Mouse (Mus musculus) midbrain, embryonic 10.5 days (tissue): Measurements from ENCODE around the gene Ndufa11. TPM values are rescaled to one million over a fixed set of nuclear protein-coding genes. Genes with fewer than 3 reads are reported as not detected.

Experiments
- DNase-seq: peaks from one replicate; pipeline ENCODE4 v3.0.0-alpha.2; 2017; ENCODE audit warnings: low spot score
- H3K27ac ChIP-seq: fragments of 300-500 bp; sonication (generic); replicated peaks from 2 replicates; pipeline ENCODE4 v1.5.1; 2016; ENCODE audit warnings: mild to moderate bottlenecking
- H3K27me3 ChIP-seq: fragments of 300-500 bp; sonication (generic); 2 replicates; pipeline ENCODE4 v1.6.1; 2016; ENCODE audit warnings: low read depth, mild to moderate bottlenecking; ENCODE audit not compliant: poor library complexity, severe bottlenecking
- H3K36me3 ChIP-seq: fragments of 300-500 bp; sonication (generic); 2 replicates; pipeline ENCODE4 v1.6.1; 2016; ENCODE audit warnings: mild to moderate bottlenecking, moderate library complexity
- H3K4me1 ChIP-seq: fragments of 300-500 bp; sonication (generic); 2 replicates; pipeline ENCODE4 v1.6.1; 2016
- H3K4me3 ChIP-seq: fragments of 300-500 bp; sonication (generic); 2 replicates; pipeline ENCODE4 v1.5.1; 2016; ENCODE audit warnings: mild to moderate bottlenecking, moderate library complexity
- H3K9me3 ChIP-seq: fragments of 300-500 bp; sonication (generic); replicated peaks from 2 replicates; pipeline ENCODE4 v1.6.1; 2016; ENCODE audit warnings: mild to moderate bottlenecking
- WGBS: fragments of 180-500 bp; shearing (Covaris S2); methylation state at CpG from one replicate; pipeline ENCODE4 v1.1.7; 2016; 5-methylcytosine and 5-hydroxymethylcytosine counted together
- polyA plus RNA-seq: library from polyadenylated mRNA; unstranded; fragments of >200 nt; fragmentation: Nextera tagmentation; extraction: Ambion mirVana; gene quantifications from 2 replicates; pipeline ENCODE4 v1.2.1, GENCODE M21; 2016

Gene Ndufa11
- polyA plus RNA-seq, 1 experiment from 2014 or later, result 385 TPM

DNA sequence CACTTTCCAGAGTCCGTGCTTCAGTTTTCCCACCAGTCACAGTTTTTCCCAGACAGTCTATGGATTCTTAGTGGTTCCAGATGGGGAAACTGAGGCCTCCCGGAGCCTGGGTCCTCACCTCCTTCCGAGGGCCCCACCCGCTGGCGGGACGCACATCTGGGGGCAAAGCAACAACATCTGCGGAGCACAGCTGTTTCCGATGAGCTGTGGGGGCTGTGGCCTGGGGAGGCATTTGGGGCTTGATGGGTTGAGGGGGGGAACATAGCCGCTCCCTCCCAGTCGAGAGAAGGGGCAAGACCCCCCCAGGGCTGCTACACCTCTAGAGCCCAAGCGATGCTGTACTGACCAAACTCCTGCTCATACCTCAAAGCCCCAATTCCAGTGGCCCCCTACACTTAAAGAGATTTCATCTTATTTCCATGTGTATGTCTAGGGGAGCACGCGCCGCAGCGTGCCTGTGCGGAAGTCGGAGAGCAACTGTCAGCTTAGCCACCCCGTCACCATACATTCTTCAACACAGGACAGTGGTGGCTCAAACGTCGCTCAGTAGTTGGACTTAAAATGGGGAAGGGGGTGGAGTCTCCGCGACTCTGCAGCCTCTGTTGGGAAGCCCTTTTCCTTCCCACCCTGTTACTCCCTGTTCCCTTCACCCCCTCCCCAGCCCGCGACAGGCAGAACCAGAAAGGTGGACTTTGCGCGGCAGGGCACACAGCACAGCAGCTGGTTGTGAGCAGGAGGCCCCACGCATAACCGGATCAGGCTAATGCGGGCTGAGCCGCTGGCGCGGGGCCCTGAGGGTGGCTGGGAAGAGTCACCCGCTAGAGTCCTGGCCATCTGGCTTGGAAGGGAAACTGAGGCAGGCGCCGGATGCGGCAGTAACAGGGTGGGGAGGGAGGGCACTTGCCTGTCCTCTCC lies 37.0 kb downstream of the Ndufa11 start:
- DNase-seq, result no peak
- Histone ChIP-seq H3K27ac (no peak overlapping the region), H3K36me3 (no peaks in the 10 kb centered on the region), H3K4me1 (peaks cover 43% of the 10 kb centered on the region), H3K4me3 (0 out of 2 replicates have a peak overlapping the region, but pooled peaks have one; percentile 3), H3K9me3 (no peaks in the 10 kb centered on the region), H3K27me3 (peaks cover 100% of the 10 kb centered on the region)
- 14% methylated on average over 36 of the region's 36 CpGs for WGBS

- Histone ChIP-seq H3K9me3 (no peaks in the 10 kb centered on the region), H3K4me1 (peaks cover 47% of the 10 kb centered on the region), H3K27ac (peak overlapping the region; percentile 69), H3K4me3 (peak overlapping the region; percentile 61), H3K27me3 (peaks cover 97% of the 10 kb centered on the region), H3K36me3 (no peaks in the 10 kb centered on the region)
- DNase-seq, result no peak
- WGBS, result 1% methylated on average over 51 of the region's 51 CpGs
Observed at GRCm38 (mm10) chr17:56756703-56757399, 39.3 kb downstream of the Ndufa11 start.

GRCm38 (mm10) chr17:56757416-56758123 lies 40.0 kb downstream of the Ndufa11 start, which contains the start of gene Nrtn:
Gene Nrtn (minus strand): TSS chr17:56757530.
- peak; percentile 80 for DNase-seq
- Histone ChIP-seq H3K4me1 (peaks cover 54% of the 10 kb centered on the region), H3K27ac (peak within 1 kb of the TSS; percentile 69), H3K4me3 (peak within 1 kb of the TSS; percentile 61), H3K27me3 (peaks cover 90% of the 10 kb centered on the region), H3K36me3 (no peaks in the 10 kb centered on the region), H3K9me3 (no peaks in the 10 kb centered on the region)
- under 1% methylated on average over 48 of the region's 48 CpGs for WGBS

DNA sequence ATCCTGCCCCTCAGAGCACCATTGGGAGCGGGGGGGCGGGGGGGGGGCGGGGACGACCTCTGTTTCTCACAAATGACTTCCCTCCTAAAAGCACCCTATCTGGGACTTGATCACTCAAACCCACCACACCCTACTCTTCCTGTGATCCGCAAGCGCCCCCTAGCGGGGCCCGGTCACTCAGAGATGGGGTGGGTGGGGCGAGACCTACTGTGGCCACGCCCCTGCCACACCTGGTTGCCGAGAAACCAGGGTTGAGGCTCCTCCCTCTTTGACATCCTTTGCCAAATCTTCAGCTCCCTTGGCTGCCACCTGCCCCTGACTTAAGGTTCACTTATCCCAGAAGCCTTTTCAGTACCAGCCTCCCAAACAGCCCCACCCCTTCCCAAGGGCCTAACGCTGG lies 40.6 kb downstream of the Ndufa11 start:
- H3K27ac ChIP-seq, result 0 out of 2 replicates have a peak overlapping the region, but pooled peaks have one; percentile 69
- DNase-seq, result peak; percentile 61
- H3K36me3 ChIP-seq, result no peaks in the 10 kb centered on the region
- H3K9me3 ChIP-seq, result no peaks in the 10 kb centered on the region
- H3K4me3 ChIP-seq, result peak overlapping the region; percentile 61; the same call in 1 of the 2 replicates
- 3% methylated on average over 12 of the region's 12 CpGs for WGBS
- peaks cover 84% of the 10 kb centered on the region for H3K27me3 ChIP-seq
- H3K4me1 ChIP-seq, result peaks cover 59% of the 10 kb centered on the region

DNA sequence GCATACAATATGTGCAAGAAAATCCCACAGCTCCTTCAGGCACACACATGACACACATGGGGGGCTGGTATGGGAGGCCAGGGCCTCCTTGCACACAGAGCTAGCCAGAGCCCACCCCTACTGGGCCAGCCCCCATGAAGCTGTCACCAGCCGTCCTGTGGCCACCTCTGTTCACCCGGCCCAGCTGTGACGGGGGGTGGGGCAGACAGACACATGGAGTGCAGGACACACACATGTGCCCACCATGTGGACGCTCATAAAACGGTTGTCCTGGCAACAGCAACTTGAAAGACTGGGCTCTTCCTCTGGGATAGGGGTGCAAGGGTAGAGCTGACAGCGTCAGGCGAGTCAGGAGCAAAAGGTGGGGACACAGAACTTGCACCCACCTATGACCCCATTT lies 41.7 kb downstream of the Ndufa11 start:
- no peak for DNase-seq
- no peaks in the 10 kb centered on the region for H3K36me3 ChIP-seq
- H3K9me3 ChIP-seq, result no peaks in the 10 kb centered on the region
- peaks cover 52% of the 10 kb centered on the region for H3K4me1 ChIP-seq
- WGBS, result 66% methylated on average over 7 of the region's 7 CpGs
- H3K27me3 ChIP-seq, result peaks cover 73% of the 10 kb centered on the region
- 0 out of 2 replicates have a peak overlapping the region, but pooled peaks have one; percentile 7 for H3K4me3 ChIP-seq
- no peak overlapping the region for H3K27ac ChIP-seq

DNA sequence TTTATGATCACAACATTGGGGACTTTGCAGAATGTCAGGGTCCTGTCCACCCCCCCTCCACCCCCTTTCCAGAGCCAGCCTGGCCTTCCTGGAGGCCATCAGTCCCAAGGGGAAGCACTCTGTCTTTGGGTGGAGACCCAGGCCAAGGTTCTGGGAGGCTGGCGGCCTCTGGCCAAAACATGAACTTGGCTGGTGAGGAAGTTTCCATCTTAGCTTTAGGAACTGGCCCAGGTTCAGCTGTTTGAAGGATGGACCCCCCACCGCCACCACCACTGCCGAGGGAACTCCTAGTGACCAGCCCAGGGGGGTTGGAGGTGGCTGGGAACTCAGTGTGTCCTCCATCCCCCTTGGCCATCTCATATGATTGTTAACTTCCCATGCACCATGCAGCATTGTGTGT lies 43.5 kb downstream of the Ndufa11 start:
- WGBS, result 77% methylated on average over 3 of the region's 3 CpGs
- no peaks in the 10 kb centered on the region for H3K9me3 ChIP-seq
- no peaks in the 10 kb centered on the region for H3K36me3 ChIP-seq
- DNase-seq, result no peak
- H3K4me1 ChIP-seq, result peaks cover 61% of the 10 kb centered on the region
- H3K27me3 ChIP-seq, result peaks cover 55% of the 10 kb centered on the region
- H3K4me3 ChIP-seq, result no peak overlapping the region
- peak overlapping the region; percentile 90; the same call in 1 of the 2 replicates for H3K27ac ChIP-seq

DNA sequence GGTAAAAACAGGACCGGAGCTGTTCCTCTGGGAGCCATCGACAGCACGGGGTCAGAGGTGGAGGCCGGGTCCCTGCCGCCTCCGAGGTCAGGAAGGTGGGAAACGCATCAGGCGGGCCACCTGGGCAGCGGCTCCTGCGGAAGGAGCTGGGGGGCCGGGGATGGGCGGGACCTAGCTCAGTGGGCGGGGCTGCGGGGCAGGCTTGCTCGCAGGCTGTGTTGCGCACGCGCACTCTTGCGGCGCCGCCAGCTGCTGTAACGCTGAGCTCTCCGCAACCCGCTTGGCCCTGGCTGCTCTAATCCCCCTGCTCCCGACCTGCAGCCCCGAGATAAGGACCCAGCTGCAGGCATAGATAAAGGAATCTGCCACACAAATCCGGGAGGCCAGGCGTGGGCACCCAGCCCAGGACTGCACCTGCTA lies 44.4 kb downstream of the Ndufa11 start:
- DNase-seq, result peak; percentile 91
- Histone ChIP-seq H3K9me3 (no peaks in the 10 kb centered on the region), H3K36me3 (peaks cover 7% of the 10 kb centered on the region), H3K4me3 (peak overlapping the region; percentile 62), H3K4me1 (peaks cover 56% of the 10 kb centered on the region), H3K27ac (peak overlapping the region; percentile 90), H3K27me3 (peaks cover 46% of the 10 kb centered on the region)
- under 1% methylated on average over 28 of the region's 28 CpGs for WGBS

GRCm38 (mm10) chr17:56762769-56763731 lies 45.5 kb downstream of the Ndufa11 start:
- 47% methylated on average over 27 of the region's 27 CpGs for WGBS
- H3K27ac ChIP-seq, result peak overlapping the region; percentile 97
- H3K9me3 ChIP-seq, result no peaks in the 10 kb centered on the region
- H3K36me3 ChIP-seq, result peaks cover 18% of the 10 kb centered on the region
- H3K4me1 ChIP-seq, result peaks cover 45% of the 10 kb centered on the region
- peaks cover 35% of the 10 kb centered on the region for H3K27me3 ChIP-seq
- H3K4me3 ChIP-seq, result peak overlapping the region; percentile 62; the same call in 1 of the 2 replicates
- peak; percentile 61 for DNase-seq

GRCm38 (mm10) chr17:56763741-56764250 lies 46.2 kb downstream of the Ndufa11 start:
- Histone ChIP-seq H3K4me3 (peak overlapping the region; percentile 85), H3K27ac (peak overlapping the region; percentile 97), H3K27me3 (peaks cover 28% of the 10 kb centered on the region), H3K9me3 (no peaks in the 10 kb centered on the region), H3K36me3 (peaks cover 25% of the 10 kb centered on the region), H3K4me1 (peaks cover 44% of the 10 kb centered on the region)
- no peak for DNase-seq
- WGBS, result 75% methylated on average over 8 of the region's 8 CpGs

DNA sequence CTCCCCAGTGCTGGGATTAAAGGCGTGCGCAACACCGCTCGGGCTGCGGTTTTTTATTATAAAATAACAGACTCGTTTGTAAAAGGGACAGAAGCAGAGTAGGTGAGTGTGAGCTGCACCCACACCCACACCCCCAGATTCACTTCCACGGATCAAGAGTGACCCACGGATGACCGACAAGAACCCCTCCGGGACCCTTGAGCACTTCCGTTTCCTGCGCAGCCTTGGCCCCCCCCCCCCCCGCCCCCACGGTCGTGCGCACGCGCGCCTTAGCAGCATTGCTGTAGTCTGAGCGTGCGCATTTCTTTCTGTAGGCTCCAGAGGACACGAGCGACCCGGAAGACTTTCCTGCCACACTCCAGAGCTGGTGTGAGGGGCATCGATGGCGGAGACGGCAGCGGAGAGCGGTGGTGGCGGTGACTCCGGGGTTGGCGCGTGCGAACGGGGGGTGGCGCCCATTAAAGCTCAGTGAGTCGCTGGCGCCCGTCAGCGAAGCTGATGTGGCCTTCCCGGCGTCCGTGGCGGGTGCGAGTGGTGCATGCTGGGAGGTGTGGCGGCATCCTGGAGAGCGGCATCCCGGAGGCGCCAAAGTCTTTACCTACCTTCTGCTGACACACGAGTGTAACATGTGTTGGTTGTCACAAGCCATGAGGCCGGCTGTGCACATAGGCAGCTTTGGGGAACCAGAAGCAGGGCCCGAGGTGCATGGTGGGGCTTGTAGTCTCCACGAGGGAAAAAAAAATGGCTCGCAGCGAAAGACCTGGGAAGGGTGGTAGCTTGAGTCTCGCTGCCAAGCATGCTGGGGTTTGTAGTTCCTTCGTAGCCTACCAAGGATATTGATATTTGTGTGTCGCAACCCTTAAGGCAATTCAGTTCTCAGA lies 47.1 kb downstream of the Ndufa11 start, which contains the start of gene Dus3l:
Dus3l (plus strand) TSS at position 284 of the 881 bp plus-strand sequence.
- H3K9me3 ChIP-seq, result no peaks in the 10 kb centered on the region
- H3K27ac ChIP-seq, result peak within 1 kb of the TSS; percentile 97
- peaks cover 34% of the 10 kb centered on the region for H3K36me3 ChIP-seq
- WGBS, result 3% methylated on average over 58 of the region's 58 CpGs
- H3K4me3 ChIP-seq, result peak within 1 kb of the TSS; percentile 85
- peak; percentile 91 for DNase-seq
- H3K27me3 ChIP-seq, result peaks cover 19% of the 10 kb centered on the region
- peaks cover 38% of the 10 kb centered on the region for H3K4me1 ChIP-seq
